In the genomic region with DNA sequence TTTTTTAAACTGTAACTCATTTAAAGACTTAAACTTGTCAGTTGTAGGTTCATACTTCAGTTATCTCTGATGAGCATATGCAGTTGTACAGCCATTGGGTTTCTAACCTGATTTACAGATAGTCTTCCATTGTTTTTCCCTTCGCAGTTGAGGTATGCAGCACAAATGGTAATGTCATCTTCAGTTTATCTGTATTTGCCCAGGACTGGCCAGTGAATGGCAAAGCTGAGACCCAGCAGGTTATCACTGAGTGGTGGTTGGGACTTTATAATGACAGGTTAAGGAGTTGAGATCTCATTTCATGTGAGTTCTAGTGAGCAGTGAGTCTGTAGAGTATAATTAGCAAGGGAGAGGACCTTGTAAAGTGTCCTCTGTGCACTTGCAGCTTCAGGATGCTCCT, we compare ENCODE assay signal across 16 mouse cellular contexts.
"Had no signal": no experiment of that assay in that cellular context is flagged by ENCODE, and none has a peak within 500 bp of the region (broad histone marks: within the 10 kb centered on the region; RNA-seq: fewer than 3 reads in every experiment).

No protein-coding gene starts in this region.

- ATAC-seq: midbrain, embryonic 16.5 days had no signal

- H3K4me3 ChIP-seq: left cerebral cortex, adult 2 months; limb, embryonic 10.5 days; megakaryocyte, embryonic 14.5 days; midbrain, embryonic 12.5 days; neural tube, embryonic 13.5 days had no signal

- H3K27me3 ChIP-seq: megakaryocyte, embryonic 14.5 days; midbrain, embryonic 12.5 days; neural tube, embryonic 13.5 days had no signal

- DNase-seq: kidney, adult 11 months; kidney, adult 9 months; kidney, postnatal 36 days; lung, embryonic 14.5 days; lung, postnatal 10 days; lung, postnatal 4 days; retina, postnatal 1 day; right cerebral cortex, postnatal 14 days; thymus, postnatal 36 days had no signal

- H3K4me2 ChIP-seq: lung, embryonic 14.5 days; midbrain, embryonic 12.5 days; neural tube, embryonic 13.5 days had no signal

- H3K9ac ChIP-seq: lung, embryonic 14.5 days; midbrain, embryonic 12.5 days; neural tube, embryonic 13.5 days had no signal

- H3K36me3 ChIP-seq: midbrain, embryonic 12.5 days; neural tube, embryonic 13.5 days had no signal

- H3K27ac ChIP-seq: kidney, postnatal 0 days; left cerebral cortex, adult 2 months; limb, embryonic 10.5 days; midbrain, embryonic 12.5 days; neural tube, embryonic 13.5 days had no signal

- H3K9me3 ChIP-seq: limb, embryonic 10.5 days; megakaryocyte, embryonic 14.5 days; midbrain, embryonic 12.5 days; neural tube, embryonic 13.5 days had no signal

- H3K4me1 ChIP-seq: limb, embryonic 10.5 days had no signal
